Mouse (Mus musculus) G1E (cell line): Measurements from ENCODE around the gene Runx1.

Source experiments
- CTCF ChIP-seq: IDR thresholded peaks from 2 replicates; pipeline ENCODE4 v1.5.1; 2012; ENCODE audit warnings: low read depth, low read length, inconsistent platforms, mixed read lengths
- GATA1 ChIP-seq: IDR thresholded peaks from 2 replicates; pipeline ENCODE4 v1.6.1; 2012; ENCODE audit warnings: borderline replicate concordance, low read length, inconsistent platforms, mixed read lengths
- POLR2AphosphoS5 ChIP-seq: IDR thresholded peaks from 2 replicates; pipeline ENCODE4 v1.6.1; 2012; ENCODE audit warnings: low read depth, low read length, inconsistent platforms; ENCODE audit not compliant: insufficient replicate concordance
- TAL1 ChIP-seq: conservative IDR thresholded peaks from 2 replicates; pipeline ENCODE4 v1.6.1; 2012; ENCODE audit warnings: low read depth, low read length, inconsistent platforms, mixed read lengths

DNA sequence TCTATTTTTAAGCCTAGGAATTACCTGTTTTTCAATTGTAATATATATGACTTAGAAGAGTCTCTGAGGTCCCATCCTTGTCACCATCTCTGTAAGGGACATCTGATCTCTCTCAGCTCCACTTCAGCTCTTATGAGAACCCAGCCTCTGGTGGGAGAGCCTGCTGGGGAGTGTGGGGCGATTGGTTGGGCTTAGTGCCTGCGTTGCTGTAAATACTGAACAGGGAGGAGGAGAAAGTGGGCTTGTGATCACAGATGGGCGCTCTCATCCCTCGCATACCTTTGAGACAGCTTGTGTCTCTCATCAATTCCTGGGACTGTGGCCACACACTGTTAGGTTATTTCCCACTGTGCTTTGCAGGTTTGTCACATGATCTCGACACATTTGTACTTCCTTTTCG, 35.3 kb downstream of the Runx1 start:
- TF ChIP-seq CTCF (no peak), GATA1 (no peak), POLR2AphosphoS5 (no peak), TAL1 (no peak)
